Mouse (Mus musculus) heart, adult 2 months (tissue): ENCODE data around the gene Brat1.

Source experiments
- CTCF ChIP-seq: fragments of 200-600 bp; IDR thresholded peaks from 2 replicates; pipeline ENCODE4 v1.8.1; 2022; ENCODE audit warnings: antibody characterized with exemption, mild to moderate bottlenecking, moderate library complexity
- EP300 ChIP-seq: fragments of 200-500 bp; IDR thresholded peaks from 2 replicates; pipeline ENCODE4 v1.6.1; 2011; ENCODE audit warnings: low read depth, low read length, control low read depth; ENCODE audit not compliant: insufficient read depth
- POLR2A ChIP-seq: fragments of 200-500 bp; IDR thresholded peaks from 2 replicates; pipeline ENCODE4 v1.6.1; 2011; ENCODE audit warnings: mild to moderate bottlenecking, low read depth, low read length, control low read depth; ENCODE audit not compliant: insufficient read depth

- no peak for TF ChIP-seq CTCF
- TF ChIP-seq POLR2A, result no peak
- no peak for TF ChIP-seq EP300
These were observed 24.8 kb upstream of the Brat1 start for GRCm38 (mm10) chr5:140680051-140680450.
